Mouse (Mus musculus) heart, adult 9 months (tissue): ENCODE measurements around the gene C5ar1.
A peak's percentile ranks its signal among the peaks of the same experiment; 100 is the strongest.

Source experiments
- DNase-seq, 2 experiments: peaks; one replicate each; pipeline ENCODE4 v3.0.0; 2022; ENCODE audit warnings: low spot score in 2 of 2

C5ar1 gene

GRCm38 (mm10) chr7:16229869-16230268 is 29.5 kb downstream of the C5ar1 start:
- peak; percentile 36 to 37 for DNase-seq

DNA sequence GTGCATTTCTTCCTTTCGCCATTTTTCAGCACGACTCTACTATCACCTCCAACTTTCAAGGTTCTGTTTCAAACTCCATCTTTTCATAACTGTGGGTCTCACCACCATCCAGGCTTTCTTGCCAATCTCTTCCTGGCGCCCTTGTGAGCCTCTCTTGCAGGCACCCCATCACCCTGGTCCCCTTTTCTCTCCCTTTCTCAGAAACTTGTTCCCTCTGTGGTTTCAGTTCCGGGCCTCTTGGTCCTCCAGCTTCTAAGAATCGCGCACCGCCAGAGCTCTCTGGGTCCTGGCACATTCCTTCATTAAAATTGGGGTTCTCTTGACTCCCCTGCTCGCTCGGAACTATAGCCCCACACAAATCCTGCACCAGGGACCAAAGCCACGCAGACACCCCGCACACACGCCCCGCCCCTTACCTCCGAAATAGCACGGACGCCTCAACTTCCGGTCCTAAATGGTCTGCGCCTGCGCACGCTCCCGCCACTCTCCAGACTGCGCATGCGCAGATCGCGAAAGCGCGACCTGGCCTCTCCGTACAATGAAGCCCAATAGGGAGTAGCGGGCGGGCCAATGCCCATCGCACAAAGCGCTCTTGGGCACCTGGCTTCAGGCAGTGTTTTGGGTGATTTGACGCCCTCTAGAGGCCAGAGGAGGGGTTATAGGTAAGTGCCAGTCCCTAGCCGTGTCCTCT is 37.6 kb downstream of the C5ar1 start, which contains the start of gene Dhx34:
Gene Dhx34 (minus strand): TSS at position 456 of the 691 bp plus-strand sequence.
- DNase-seq = peak; percentile 92 to 95

DNA sequence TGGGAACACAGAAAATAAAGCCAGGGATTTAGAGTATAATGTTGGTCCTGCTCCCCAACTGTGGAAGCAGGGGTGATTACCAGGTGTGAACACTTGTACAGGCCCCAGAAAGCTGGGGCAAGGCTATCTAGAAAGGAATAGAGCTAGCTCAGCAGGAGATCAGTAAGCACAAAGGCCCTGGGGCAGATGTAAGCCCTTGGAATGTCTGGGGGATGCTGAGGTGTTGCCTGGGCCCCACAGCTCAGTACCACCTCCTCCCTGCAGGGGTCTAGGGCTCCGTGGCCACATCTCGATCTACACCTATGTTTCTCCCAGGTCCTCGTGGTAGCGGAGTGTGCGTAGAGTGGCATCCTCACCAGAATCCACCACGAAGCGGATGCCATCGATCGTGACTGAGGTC is 45.4 kb downstream of the C5ar1 start:
- no peak for DNase-seq

GRCm38 (mm10) chr7:16213196-16213595 is 46.1 kb downstream of the C5ar1 start:
- DNase-seq = no peak

- no peak for DNase-seq
These were observed 48.4 kb downstream of the C5ar1 start for GRCm38 (mm10) chr7:16210862-16211365.

DNA sequence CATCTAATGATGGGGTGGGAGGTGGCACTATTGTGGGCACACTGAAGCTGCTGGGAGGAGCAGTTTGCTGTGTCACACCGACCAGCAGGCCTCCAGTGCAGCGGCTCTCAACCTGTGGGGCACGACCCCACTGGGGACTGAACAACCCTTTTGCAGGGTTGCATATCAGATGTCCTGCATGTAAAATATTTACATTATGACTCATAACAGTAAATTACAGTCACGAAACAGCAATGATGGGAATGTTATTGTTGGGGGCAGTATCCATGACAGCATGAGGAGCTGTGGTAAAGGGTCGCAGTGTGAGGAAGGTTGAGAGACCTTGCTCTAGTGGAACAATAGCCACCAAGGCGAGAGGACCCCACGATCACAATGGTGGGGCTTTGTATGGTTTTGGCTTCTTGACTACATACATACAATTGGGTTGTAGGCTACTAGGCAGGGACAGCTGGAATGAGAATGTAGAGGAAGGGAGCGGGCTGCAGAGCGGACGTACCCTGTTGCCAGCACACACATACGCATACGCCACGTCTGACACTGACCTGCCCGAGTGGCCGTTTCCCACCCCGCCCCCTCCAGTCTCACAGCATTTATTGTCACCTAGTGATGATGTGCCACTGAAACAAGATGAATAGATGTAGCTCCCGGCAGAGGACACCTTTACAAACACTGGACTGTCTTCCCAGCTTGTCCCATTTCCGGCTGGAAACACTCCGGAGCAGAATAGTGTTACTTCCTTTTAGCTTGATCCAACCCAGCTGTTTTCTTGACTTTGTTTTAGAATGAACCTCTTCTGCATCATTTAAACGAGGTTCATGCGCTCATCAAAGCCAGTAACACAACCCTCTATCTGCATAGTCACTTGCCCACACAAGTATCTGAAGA is 50.3 kb downstream of the C5ar1 start:
- no peak for DNase-seq

DNA sequence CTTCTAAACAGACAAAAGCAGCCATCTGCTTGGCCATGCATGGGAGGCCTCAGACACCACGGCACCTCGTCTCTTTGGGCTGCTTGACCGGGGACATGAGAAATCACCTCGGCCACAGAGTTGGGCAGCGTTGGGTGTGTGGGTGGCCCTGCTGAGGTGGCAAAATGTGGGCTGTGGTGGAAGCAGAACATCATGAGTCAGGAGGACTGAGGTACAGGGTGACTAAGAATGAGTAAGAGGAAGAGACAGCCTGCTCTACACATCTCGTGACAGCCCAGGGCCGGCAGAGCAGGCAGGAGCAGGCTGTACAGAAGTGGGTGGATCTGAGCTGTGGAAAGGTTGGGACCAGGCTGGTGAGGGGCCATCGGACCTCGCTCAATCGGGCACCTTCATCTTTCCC is 51.8 kb downstream of the C5ar1 start:
- peak; percentile 26 to 63 for DNase-seq

GRCm38 (mm10) chr7:16207076-16207475 is 52.3 kb downstream of the C5ar1 start:
- no peak for DNase-seq

DNA sequence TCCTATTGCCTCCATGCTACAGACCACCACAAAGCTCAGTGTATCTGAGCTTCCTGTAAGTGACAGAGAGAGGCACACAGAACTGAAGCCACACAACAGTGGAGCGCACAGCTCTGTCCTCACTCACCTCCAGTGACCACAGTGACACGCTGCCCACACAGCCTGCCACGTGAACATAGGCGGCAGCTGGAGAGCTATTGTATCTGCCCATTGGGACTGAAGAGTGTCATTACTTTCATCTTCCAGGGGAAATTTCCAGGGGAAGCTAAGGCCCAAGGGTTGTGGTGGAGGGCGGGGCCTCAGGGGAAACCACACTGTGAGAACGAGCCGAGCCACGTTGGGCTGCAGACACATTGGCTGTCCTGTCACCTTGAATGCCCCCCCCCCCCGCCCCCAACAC is 54.5 kb downstream of the C5ar1 start:
- DNase-seq = no peak

DNA sequence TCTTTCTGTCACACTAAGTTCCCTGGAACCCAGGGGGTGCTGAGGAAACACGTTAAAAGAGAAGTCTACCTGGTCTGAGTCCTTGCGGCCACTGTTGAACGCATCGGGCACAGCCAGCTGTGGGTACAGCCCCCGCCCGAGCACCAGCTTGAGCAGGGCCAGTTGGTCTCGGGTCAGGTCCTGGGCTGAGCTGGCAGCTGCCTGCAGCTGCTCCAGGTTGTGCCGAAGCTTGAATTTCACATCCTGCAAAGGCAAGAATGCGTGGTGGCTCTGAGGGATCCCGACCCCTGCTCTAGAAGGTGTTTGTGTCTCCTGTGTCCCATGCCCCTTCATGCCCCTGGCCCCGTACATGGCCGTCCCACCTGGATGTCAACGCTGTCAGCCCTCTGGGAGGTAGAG is 55.8 kb downstream of the C5ar1 start:
- no peak for DNase-seq

DNA sequence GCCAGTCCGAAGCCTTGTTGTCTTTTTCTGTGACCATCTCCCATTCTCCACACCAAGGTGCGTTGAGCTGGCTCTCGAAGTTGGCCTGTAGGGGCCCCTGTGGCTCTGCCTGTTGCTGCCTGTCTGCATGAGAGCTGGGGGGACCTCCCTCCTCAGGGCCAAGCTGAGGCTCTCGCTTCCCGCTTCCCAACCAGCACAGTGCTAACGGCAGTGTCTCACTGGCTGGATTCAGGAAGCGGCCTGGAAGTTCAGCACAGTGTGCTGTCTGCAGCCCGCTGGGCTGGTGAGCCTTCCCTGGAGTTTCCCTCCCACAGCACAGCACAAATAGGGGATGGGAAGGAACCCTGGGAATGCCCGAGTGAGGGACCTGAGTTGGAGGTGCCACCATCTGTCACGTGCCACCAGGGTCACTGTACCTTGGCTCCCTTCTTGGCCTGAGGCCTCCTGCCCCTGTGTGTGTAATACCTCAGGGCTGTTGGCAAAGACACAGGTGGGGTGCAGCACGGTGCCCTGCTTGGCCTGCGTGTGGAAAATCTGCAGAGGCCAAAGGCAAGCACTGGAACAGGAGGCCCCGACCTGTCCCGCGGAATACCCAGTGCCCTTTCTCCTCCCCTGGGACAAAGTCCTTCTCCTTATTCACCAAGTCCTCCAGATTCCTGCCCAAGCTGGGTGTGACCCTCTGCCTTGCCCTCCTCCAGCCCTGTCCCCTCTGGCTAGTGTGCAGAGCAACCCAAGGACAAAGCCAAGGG is 56.4 kb downstream of the C5ar1 start:
- no peak for DNase-seq

DNA sequence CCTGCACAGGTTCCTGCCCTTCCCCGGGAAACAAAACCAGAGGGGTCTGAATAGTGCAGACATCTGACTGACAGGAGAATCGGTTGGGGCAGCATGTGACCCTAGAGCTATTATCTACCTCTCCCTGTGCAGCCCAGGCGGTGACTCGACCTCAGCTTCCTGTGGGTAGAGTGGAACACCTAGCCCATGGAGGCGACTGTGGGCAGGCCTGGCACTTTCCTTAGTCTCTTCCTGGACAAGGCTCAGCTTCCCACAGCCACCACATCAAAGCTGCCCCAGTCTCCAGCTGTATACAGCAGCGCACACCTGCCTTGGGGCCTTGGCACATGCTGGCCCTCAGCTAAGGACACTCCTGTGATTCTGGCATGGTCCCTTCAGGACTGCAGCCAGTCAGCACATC is 58.2 kb downstream of the C5ar1 start:
- DNase-seq = no peak

DNA sequence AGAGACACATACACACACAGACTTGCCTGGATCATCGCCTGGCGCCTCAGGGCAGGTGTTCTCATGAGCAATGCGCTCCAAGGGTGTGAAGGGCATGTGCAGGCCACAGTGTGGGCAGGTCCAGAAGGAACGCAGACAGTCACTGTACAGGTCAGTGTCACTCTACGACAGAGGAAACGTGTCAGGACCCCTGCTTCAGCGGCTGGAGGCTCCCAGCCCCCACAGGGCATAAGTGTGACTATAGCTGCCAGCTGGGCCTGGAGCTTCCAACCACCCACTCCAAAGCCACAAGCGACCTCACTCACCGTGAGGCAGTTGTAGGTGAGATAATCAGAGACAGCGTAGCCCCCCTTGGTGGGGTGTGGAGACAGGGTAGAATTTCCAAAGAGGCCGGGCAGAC is 60.8 kb downstream of the C5ar1 start:
- DNase-seq = no peak

DNA sequence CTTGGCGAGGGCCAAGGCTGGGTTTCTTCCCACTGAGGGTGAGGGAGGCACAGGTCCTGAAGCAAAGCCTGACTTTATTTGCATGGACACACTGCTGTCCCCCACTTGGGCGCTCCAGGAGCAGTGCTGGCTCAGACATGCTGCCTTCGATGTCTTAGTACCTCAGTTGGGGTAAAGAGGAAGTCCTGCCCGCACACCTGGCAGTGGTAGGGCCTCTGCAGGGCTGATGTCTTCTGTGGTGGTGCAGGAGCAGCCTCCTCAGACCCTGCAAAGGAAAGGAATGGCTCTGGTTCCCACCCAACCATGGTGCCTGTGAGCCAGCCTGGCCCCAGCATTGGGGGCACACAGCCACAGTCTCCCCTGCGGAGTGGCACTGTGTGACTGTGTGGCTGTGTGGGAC is 62.2 kb downstream of the C5ar1 start:
- DNase-seq = no peak
